Mouse (Mus musculus): Measurements from ENCODE around the gene Klhl28. TPM values are rescaled to one million over a fixed set of nuclear protein-coding genes. Genes with fewer than 3 reads are reported as not detected.

The Klhl28 gene
- total and polyA plus RNA-seq, 2 experiments from 2014 or later = 26.4 to 27.4 TPM

GRCm38 (mm10) chr12:64917578-64918471 lies 47.5 kb downstream of the Klhl28 start, which contains the start of gene Gm527:
TSS of gene Gm527 (plus strand) at chr12:64917906.
- no peaks in the 10 kb centered on the region for H3K4me1 ChIP-seq (ENCODE audit: insufficient read depth)
- H3K27ac ChIP-seq (ENCODE audit: low read depth, low read length) = peak within 1 kb of the TSS; percentile 85
- H3K36me3 ChIP-seq (ENCODE audit: insufficient read depth) = peaks cover 7% of the 10 kb centered on the region
- peak within 1 kb of the TSS; percentile 76 for H3K9ac ChIP-seq
- DNase-seq (peak; percentile 95), ATAC-seq (peak; percentile 100)
- 2% methylated on average over 68 of the region's 93 CpGs for WGBS
- peak within 1 kb of the TSS; percentile 90 for H3K4me3 ChIP-seq (ENCODE audit: low read depth, low read length)
- H3K4me2 ChIP-seq (ENCODE audit: low read depth) = peak within 1 kb of the TSS; percentile 83
- TF ChIP-seq CTCF (IDR thresholded peaks at IDR 0.05; ENCODE audit: low read depth) = no peak
- H3K9me3 ChIP-seq (ENCODE audit: low read length) = no peaks in the 10 kb centered on the region
- no peaks in the 10 kb centered on the region for H3K27me3 ChIP-seq (ENCODE audit: insufficient read depth, low read length)

DNA sequence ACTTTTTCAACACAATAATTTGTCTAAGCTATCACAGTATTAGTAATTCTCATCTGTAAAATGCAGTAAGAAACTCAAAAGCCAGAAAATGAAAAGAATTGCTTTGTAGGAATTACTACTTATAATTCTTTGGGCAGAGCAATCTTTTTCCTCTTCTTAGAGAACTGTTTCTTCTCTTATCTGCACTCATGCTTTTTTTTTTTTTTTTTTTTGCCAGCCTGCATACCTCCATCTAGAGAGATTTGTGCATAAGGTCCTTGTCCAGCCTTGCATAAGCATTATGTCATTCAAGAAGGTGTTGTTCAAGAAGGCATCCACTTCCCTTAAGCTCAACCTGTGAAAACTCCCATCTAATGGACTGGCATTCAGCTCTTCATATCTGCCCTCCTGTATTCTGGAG lies 48.6 kb downstream of the Klhl28 start:
- peak overlapping the region; percentile 83; the same call in 1 of the 2 replicates for H3K4me2 ChIP-seq (ENCODE audit: low read depth)
- no peak for TF ChIP-seq CTCF (IDR thresholded peaks at IDR 0.05; ENCODE audit: low read depth)
- ATAC-seq (no peak), DNase-seq (no peak)
- H3K9me3 ChIP-seq (ENCODE audit: low read length) = no peaks in the 10 kb centered on the region
- no peak overlapping the region for H3K27ac ChIP-seq (ENCODE audit: low read depth, low read length)
- H3K36me3 ChIP-seq (ENCODE audit: insufficient read depth) = no peaks in the 10 kb centered on the region; the same call in 1 of the 2 replicates
- H3K9ac ChIP-seq = no peak overlapping the region
- H3K4me3 ChIP-seq (ENCODE audit: low read depth, low read length) = no peak overlapping the region
- no peaks in the 10 kb centered on the region for H3K27me3 ChIP-seq (ENCODE audit: insufficient read depth, low read length)
- H3K4me1 ChIP-seq (ENCODE audit: insufficient read depth) = no peaks in the 10 kb centered on the region

DNA sequence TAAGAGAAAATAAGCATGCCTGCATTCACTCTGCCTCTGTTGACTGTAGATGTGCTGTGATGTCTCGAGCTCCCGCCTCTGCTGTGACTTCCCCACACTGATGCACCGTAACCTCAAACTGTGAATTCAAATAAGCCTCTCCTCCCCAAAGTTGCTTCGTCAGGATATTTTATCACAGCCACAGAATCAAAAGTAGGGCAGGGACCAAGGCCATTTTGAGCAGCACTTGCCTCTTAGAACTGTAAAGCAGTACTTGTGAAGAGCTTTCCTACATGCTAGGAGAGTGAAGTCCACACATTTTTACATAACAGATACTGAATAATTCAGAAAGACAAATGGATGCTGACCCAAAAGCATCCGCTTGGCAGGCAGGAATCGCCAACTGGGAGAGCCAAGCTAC lies 52.3 kb downstream of the Klhl28 start:
- Histone ChIP-seq H3K36me3 (ENCODE audit: insufficient read depth) (no peaks in the 10 kb centered on the region), H3K27me3 (ENCODE audit: insufficient read depth, low read length) (no peaks in the 10 kb centered on the region), H3K4me1 (ENCODE audit: insufficient read depth) (no peaks in the 10 kb centered on the region), H3K4me3 (ENCODE audit: low read depth, low read length) (no peak overlapping the region), H3K9ac (no peak overlapping the region), H3K27ac (ENCODE audit: low read depth, low read length) (no peak overlapping the region), H3K4me2 (ENCODE audit: low read depth) (no peak overlapping the region), H3K9me3 (ENCODE audit: low read length) (no peaks in the 10 kb centered on the region)
- TF ChIP-seq CTCF (IDR thresholded peaks at IDR 0.05; ENCODE audit: low read depth) = no peak
- no peak for DNase-seq
- no peak for ATAC-seq
- 63% methylated on average over 6 of the region's 6 CpGs for WGBS

DNA sequence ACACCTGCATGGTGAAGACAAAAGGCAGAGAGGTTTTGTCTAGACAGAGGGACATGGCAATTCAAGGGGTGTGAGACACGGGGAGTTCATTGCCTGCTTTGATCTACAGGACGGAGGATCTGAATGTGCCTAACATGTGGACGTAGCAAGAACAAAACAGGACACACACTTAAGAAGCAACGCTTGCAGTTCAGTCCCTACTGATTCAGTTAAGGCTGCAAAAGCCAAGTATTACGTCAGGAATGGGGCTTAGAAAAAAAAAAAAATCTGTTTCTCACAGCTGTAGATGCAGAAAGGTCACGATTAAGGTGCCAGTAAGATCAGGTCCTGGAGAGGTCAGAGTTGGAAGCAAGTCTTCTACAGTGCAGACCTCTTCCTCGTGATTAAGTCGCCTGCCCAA lies 62.1 kb downstream of the Klhl28 start:
- WGBS = 66% methylated on average over 8 of the region's 8 CpGs
- Histone ChIP-seq H3K4me1 (ENCODE audit: insufficient read depth) (no peaks in the 10 kb centered on the region), H3K9me3 (ENCODE audit: low read length) (no peaks in the 10 kb centered on the region), H3K27me3 (ENCODE audit: insufficient read depth, low read length) (no peaks in the 10 kb centered on the region), H3K4me3 (ENCODE audit: low read depth, low read length) (no peak overlapping the region), H3K9ac (no peak overlapping the region), H3K27ac (ENCODE audit: low read depth, low read length) (no peak overlapping the region), H3K36me3 (ENCODE audit: insufficient read depth) (no peaks in the 10 kb centered on the region), H3K4me2 (ENCODE audit: low read depth) (no peak overlapping the region)
- no peak for TF ChIP-seq CTCF (IDR thresholded peaks at IDR 0.05; ENCODE audit: low read depth)
- ATAC-seq (no peak), DNase-seq (no peak)

DNA sequence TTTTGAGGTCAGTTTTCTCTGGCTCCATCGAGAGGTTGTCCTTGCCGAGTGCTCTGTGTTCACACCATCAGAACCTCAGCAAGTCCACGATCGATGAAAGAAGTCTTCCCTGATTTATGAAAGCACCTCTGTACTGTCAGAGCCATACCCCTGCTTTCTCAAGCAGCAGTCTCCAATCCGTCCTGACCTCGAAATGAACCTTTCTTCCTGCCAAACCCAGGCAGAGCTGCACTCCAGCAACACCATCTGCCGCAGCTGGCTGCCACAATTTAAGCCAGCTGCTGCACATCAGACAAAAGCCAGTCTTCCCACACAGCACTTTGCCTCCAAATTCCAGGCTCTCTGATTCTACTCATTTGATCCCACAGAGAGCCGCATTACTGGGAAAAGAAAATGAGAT lies 62.8 kb downstream of the Klhl28 start:
- H3K4me1 ChIP-seq (ENCODE audit: insufficient read depth) = no peaks in the 10 kb centered on the region
- 58% methylated on average over 8 of the region's 8 CpGs for WGBS
- ATAC-seq (peak; percentile 80), DNase-seq (peak; percentile 43)
- no peak overlapping the region for H3K9ac ChIP-seq
- TF ChIP-seq CTCF (IDR thresholded peaks at IDR 0.05; ENCODE audit: low read depth) = no peak
- no peak overlapping the region for H3K4me2 ChIP-seq (ENCODE audit: low read depth)
- H3K36me3 ChIP-seq (ENCODE audit: insufficient read depth) = no peaks in the 10 kb centered on the region
- H3K9me3 ChIP-seq (ENCODE audit: low read length) = no peaks in the 10 kb centered on the region
- H3K4me3 ChIP-seq (ENCODE audit: low read depth, low read length) = no peak overlapping the region
- no peak overlapping the region for H3K27ac ChIP-seq (ENCODE audit: low read depth, low read length)
- H3K27me3 ChIP-seq (ENCODE audit: insufficient read depth, low read length) = no peaks in the 10 kb centered on the region

DNA sequence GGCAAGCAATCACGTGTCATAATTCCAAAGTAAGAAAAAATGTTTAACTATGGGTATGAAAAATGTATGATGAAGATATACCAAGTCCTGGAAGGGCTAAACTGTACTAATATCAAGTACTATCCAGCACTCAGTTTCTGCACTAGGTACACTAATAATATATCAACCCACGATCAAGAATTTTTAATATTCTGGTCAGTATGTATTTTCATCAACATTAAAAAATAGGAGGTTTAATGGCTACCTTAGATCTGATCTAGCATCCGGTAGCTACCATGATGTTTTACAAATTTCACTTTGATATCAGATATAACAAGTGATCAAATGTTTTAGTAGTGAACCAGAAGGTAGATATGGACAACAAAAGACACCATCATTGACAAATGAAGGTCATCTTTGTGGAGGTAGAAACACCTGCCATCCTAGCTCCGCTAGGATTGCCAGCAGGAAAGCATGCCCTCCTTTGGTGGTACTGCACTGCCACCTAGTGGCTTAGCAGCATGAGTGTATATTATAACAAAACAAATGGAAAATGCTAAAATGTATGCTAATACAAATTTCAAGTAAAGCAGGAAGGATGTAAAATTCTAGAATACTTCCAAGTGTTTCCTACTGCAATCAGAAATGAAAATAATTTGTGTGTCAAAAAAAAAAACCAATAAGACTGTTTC lies 68.1 kb downstream of the Klhl28 start:
- peak; percentile 96 for TF ChIP-seq CTCF (IDR thresholded peaks at IDR 0.05; ENCODE audit: low read depth)
- WGBS = 39% methylated on average over 4 of the region's 4 CpGs
- Histone ChIP-seq H3K4me1 (ENCODE audit: insufficient read depth) (no peaks in the 10 kb centered on the region), H3K9me3 (ENCODE audit: low read length) (no peaks in the 10 kb centered on the region), H3K27ac (ENCODE audit: low read depth, low read length) (no peak overlapping the region), H3K36me3 (ENCODE audit: insufficient read depth) (no peaks in the 10 kb centered on the region), H3K27me3 (ENCODE audit: insufficient read depth, low read length) (no peaks in the 10 kb centered on the region), H3K4me2 (ENCODE audit: low read depth) (no peak overlapping the region), H3K4me3 (ENCODE audit: low read depth, low read length) (no peak overlapping the region), H3K9ac (no peak overlapping the region)
- DNase-seq (peak; percentile 85), ATAC-seq (peak; percentile 73)

Other genes with a start within 250 kb of the Klhl28 start
- gene Gm527, start 47.6 kb downstream of the Klhl28 start, total RNA-seq (2014; rRNA removed) = 12.2 and 24.8 TPM in 2 replicates
- gene Gm527, start 47.6 kb downstream of the Klhl28 start, polyA plus RNA-seq (2015; fragmentation: Nextera tagmentation; extraction: Ambion mirVana) = 1.6 and 2.1 TPM in 2 replicates
- 24.5 and 30.1 TPM in 2 replicates for gene Togaram1, start 270 bp upstream of the Klhl28 start, total RNA-seq (2014; rRNA removed)
- gene Togaram1, start 270 bp upstream of the Klhl28 start, polyA plus RNA-seq (2015; fragmentation: Nextera tagmentation; extraction: Ambion mirVana) = 8.2 and 15.2 TPM in 2 replicates
- gene Prpf39, start 70.8 kb upstream of the Klhl28 start, total RNA-seq (2014; rRNA removed) = 37.5 and 49.5 TPM in 2 replicates
- gene Prpf39, start 70.8 kb upstream of the Klhl28 start, polyA plus RNA-seq (2015; fragmentation: Nextera tagmentation; extraction: Ambion mirVana) = 21.6 and 28.6 TPM in 2 replicates
- 254 and 312 TPM in 2 replicates for gene Fkbp3, start 108.5 kb upstream of the Klhl28 start, total RNA-seq (2014; rRNA removed)
- gene Fkbp3, start 108.5 kb upstream of the Klhl28 start, polyA plus RNA-seq (2015; fragmentation: Nextera tagmentation; extraction: Ambion mirVana) = 430 and 547 TPM in 2 replicates
- 22.6 and 22.8 TPM in 2 replicates for gene Fancm, start 110.1 kb upstream of the Klhl28 start, total RNA-seq (2014; rRNA removed)
- 4.1 and 8.3 TPM in 2 replicates for gene Fancm, start 110.1 kb upstream of the Klhl28 start, polyA plus RNA-seq (2015; fragmentation: Nextera tagmentation; extraction: Ambion mirVana)
- 3.6 and 5.9 TPM in 2 replicates for gene Mis18bp1, start 207.1 kb upstream of the Klhl28 start, total RNA-seq (2014; rRNA removed)
- gene Mis18bp1, start 207.1 kb upstream of the Klhl28 start, polyA plus RNA-seq (2015; fragmentation: Nextera tagmentation; extraction: Ambion mirVana) = 7.6 and 8.2 TPM in 2 replicates

Data from forebrain, postnatal 0 days (tissue).